Mouse (Mus musculus) forelimb bud, embryonic 11.5 days (tissue): ENCODE data around the gene Bpnt1.
"Not testable (repeated sequence)": the region's sequence is repeated elsewhere in the genome, so short reads cannot be mapped to it uniquely, and the experiment has no call there.

Source experiments
- DNase-seq: peaks from one replicate; pipeline ENCODE4 v3.0.0-alpha.2; 2012; ENCODE audit warnings: low read depth, low spot score

The Bpnt1 gene

GRCm38 (mm10) chr1:185331983-185332430 lies at the start of gene Bpnt1:
Gene Bpnt1, plus strand, starts transcription at chr1:185332149.
- DNase-seq = peak; percentile 90

- no peak for DNase-seq
Measured at GRCm38 (mm10) chr1:185282846-185283245, 49.1 kb upstream of the Bpnt1 start.

- DNase-seq = no peak
Measured at GRCm38 (mm10) chr1:185283247-185283646, 48.7 kb upstream of the Bpnt1 start.

- no peak for DNase-seq
Measured at GRCm38 (mm10) chr1:185284740-185285139, 47.2 kb upstream of the Bpnt1 start.

- no peak for DNase-seq
Measured at GRCm38 (mm10) chr1:185285171-185285570, 46.8 kb upstream of the Bpnt1 start.

GRCm38 (mm10) chr1:185287066-185287465 lies 44.9 kb upstream of the Bpnt1 start:
- no peak for DNase-seq

GRCm38 (mm10) chr1:185289231-185289630 lies 42.7 kb upstream of the Bpnt1 start:
- no peak for DNase-seq

GRCm38 (mm10) chr1:185291336-185291735 lies 40.6 kb upstream of the Bpnt1 start:
- DNase-seq = no peak

GRCm38 (mm10) chr1:185292646-185293360 lies 39.1 kb upstream of the Bpnt1 start:
- DNase-seq = no peak

GRCm38 (mm10) chr1:185296850-185297249 lies 35.1 kb upstream of the Bpnt1 start:
- DNase-seq = no peak

- no peak for DNase-seq
Measured at GRCm38 (mm10) chr1:185298496-185298895, 33.5 kb upstream of the Bpnt1 start.

- no peak for DNase-seq
Measured at GRCm38 (mm10) chr1:185302816-185303215, 29.1 kb upstream of the Bpnt1 start.

GRCm38 (mm10) chr1:185306836-185307235 lies 25.1 kb upstream of the Bpnt1 start:
- DNase-seq = no peak

- DNase-seq = no peak
Measured at GRCm38 (mm10) chr1:185307645-185308044, 24.3 kb upstream of the Bpnt1 start.

GRCm38 (mm10) chr1:185308334-185308733 lies 23.6 kb upstream of the Bpnt1 start:
- no peak for DNase-seq

- no peak for DNase-seq
Measured at GRCm38 (mm10) chr1:185308908-185309307, 23.0 kb upstream of the Bpnt1 start.

- DNase-seq = no peak
Measured at GRCm38 (mm10) chr1:185311949-185312348, 20.0 kb upstream of the Bpnt1 start.

GRCm38 (mm10) chr1:185314546-185314945 lies 17.4 kb upstream of the Bpnt1 start:
- DNase-seq = no peak

- no peak for DNase-seq
Measured at GRCm38 (mm10) chr1:185315846-185316568, 15.9 kb upstream of the Bpnt1 start.

- DNase-seq = not testable (repeated sequence)
Measured at GRCm38 (mm10) chr1:185327754-185328345, 4.1 kb upstream of the Bpnt1 start.

GRCm38 (mm10) chr1:185328721-185329610 lies 3.0 kb upstream of the Bpnt1 start, which contains the start of gene Iars2:
Gene Iars2, minus strand, starts transcription at chr1:185329396.
- peak; percentile 84 for DNase-seq
